Mouse (Mus musculus) testis, adult 2 months (tissue): ENCODE measurements around the gene Bhlhe40.

Source experiments
- CTCF ChIP-seq: fragments of 200-500 bp; IDR thresholded peaks from 2 replicates; pipeline ENCODE4 v1.5.1; 2012; ENCODE audit warnings: low read depth, mild to moderate bottlenecking, inconsistent platforms, low read length, moderate library complexity; ENCODE audit not compliant: control insufficient read depth, insufficient read depth, insufficient replicate concordance
- POLR2A ChIP-seq: fragments of 200-500 bp; IDR thresholded peaks from 2 replicates; pipeline ENCODE4 v1.6.1; 2012; ENCODE audit warnings: low read depth, mild to moderate bottlenecking, inconsistent platforms, low read length, moderate library complexity; ENCODE audit not compliant: control insufficient read depth

DNA sequence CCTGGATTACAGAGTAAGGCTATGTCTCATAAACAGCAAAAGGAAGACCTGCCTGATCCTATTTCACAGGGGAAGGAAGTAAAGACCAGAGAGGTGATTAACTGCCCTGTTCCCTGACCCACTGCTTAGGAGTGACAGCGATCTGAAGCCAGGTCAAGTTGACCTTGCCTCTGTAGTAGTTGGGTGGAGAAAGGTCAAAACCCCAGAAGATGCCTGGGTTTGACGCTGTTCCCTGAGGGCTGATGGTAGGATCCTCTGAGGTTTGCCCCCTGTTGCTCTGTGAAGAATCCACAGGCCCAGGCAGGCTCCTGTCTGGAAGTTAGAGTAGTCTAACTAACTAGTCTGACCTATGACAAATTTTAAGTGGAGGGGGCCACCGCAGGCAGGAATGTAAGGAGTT is 26.5 kb downstream of the Bhlhe40 start:
- TF ChIP-seq CTCF (no peak), POLR2A (no peak)
